Mouse (Mus musculus) heart, postnatal 36 days (tissue): ENCODE results near the gene Bcar3. TPM values are rescaled to one million over a fixed set of nuclear protein-coding genes. Genes with fewer than 3 reads are reported as not detected.

Source experiments
- DNase-seq, 2 experiments: peaks; one replicate each; pipeline ENCODE4 v3.0.0; 2021 to 2022
- intact Hi-C: fragments of 180-260 bp; cut with DNase I; formaldehyde crosslinking; loops from one replicate; pipeline ENCODE4 v1.15.1; 2025
- total RNA-seq, 2 experiments: library from RNA; stranded (reverse); gene quantifications; 2 replicates each; pipeline ENCODE4 v1.2.3; 2021

Bcar3 gene
- total RNA-seq, 2 experiments from 2014 or later: 6.3 to 8.2 TPM

DNA sequence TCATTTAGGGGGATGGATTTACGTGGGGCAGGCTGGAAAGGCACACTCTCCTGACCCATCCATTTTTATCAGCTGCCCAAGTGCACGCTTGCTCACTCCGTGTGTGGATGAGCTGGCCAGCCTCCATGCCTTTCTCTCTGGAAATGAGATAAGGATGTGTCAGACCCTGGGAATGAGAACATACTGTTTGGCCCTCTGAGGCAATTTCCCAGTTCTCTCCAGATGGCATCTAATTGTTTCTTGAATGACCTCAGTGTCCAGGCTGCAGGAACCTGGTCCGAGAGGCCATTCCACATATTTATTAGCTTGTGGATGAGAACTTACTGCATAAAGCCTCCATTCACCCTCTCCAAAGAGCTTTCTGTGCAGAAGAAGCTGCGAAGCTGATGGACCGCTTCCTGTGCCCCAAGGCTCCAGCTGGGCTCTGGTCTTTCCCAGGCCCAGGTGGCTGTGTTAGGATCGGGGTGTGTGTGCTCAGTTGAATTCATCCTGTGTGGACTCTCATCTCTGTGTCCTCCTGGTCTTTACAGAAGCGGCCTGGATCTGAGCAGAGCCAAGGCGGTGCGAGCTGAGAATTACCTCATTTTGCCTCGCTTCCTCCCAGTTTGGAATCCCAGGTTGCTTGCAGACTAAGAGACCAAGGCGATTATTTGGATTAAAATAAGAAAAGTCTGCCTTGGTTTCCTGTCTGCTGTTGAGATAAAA is 177.2 kb downstream of the Bcar3 start:
- no peak for DNase-seq
- intact Hi-C loops: no loop called here

GRCm38 (mm10) chr3:122472412-122472811 is 178.5 kb downstream of the Bcar3 start:
- intact Hi-C loops: no loop called here
- DNase-seq: no peak

DNA sequence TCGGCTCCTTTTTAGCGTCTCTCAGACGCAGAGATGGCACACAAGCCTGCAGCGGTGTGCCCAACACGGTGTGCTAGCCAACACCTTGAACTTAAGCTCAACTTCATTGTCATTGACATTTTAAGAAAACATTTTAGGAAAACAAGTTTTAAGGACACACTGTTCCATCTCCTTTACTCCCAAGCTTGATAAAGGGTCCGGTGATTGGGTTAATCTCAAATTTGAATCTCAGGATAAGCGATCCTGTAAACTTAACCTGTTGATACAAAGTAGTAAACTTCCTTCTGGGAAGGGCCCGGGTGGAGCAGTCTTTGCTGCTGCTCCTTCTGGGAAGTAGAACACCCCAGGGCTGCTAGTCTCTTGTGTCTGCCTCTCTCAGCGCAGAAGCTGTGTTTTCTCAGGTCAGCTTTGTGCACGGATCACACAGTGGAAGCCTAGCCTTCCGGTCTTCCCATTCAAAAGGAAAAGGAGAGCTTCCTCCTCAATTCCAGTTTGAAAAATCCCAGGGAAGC is 179.6 kb downstream of the Bcar3 start:
- intact Hi-C loops: loop anchor here (2.0 kb wide), 1 partner anchor 165 kb away; no protein-coding TSS in a partner anchor
- DNase-seq: no peak

GRCm38 (mm10) chr3:122474067-122474466 is 180.1 kb downstream of the Bcar3 start:
- intact Hi-C loops: loop anchor here (2.0 kb wide), 1 partner anchor 165 kb away; no protein-coding TSS in a partner anchor
- DNase-seq: peak; percentile 51 to 52

- intact Hi-C loops: loop anchor here (2.0 kb wide), 1 partner anchor 164 kb away; no protein-coding TSS in a partner anchor
- DNase-seq: no peak
Measured at GRCm38 (mm10) chr3:122474796-122475195, 180.9 kb downstream of the Bcar3 start.

- intact Hi-C loops: loop anchor here (2.0 kb wide), 1 partner anchor 163 kb away; no protein-coding TSS in a partner anchor
- DNase-seq: no peak
Measured at GRCm38 (mm10) chr3:122475735-122476134, 181.8 kb downstream of the Bcar3 start.

DNA sequence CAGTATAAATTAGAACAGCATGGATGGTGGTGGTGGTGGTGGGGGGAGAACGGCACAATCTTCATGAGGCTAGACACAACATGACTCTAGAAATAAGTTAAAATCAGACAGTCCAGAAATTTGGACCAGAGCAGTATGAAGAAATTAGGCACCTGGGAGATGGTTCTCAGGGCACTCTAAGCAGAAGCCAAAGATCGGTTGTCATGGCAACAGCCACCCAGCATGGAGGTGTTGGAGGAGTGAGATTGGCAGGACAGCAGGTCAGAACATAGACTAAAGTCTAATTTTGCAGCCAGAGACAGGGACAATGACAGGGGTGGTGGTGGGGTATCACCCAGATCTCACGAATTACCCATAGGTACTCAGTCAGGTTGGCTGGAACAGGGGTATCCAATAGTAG is 182.7 kb downstream of the Bcar3 start:
- intact Hi-C loops: no loop called here
- DNase-seq: no peak

GRCm38 (mm10) chr3:122477541-122477940 is 183.6 kb downstream of the Bcar3 start:
- DNase-seq: no peak
- intact Hi-C loops: no loop called here

DNA sequence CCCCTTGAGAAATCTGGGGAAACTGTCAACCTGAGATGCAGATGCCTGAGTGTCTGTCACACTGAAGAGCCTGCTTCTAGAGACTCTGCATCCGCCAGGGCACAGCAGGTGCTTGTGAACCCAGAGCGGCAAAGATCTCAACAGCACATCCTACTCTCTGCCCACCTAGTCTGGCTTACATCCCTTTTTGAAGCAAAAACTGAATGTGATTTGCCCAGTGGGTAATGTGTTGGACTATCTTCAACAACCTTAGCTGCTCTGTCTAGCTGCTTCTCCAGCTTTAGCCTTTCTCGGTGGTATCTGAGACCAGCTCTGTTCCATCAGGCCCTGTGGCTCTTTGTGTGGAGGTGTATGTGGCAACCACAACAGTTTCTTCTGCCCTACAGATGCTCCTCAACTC is 184.8 kb downstream of the Bcar3 start:
- intact Hi-C loops: no loop called here
- DNase-seq: no peak

- no peak for DNase-seq
- intact Hi-C loops: no loop called here
Measured at GRCm38 (mm10) chr3:122480065-122480675, 186.2 kb downstream of the Bcar3 start.

DNA sequence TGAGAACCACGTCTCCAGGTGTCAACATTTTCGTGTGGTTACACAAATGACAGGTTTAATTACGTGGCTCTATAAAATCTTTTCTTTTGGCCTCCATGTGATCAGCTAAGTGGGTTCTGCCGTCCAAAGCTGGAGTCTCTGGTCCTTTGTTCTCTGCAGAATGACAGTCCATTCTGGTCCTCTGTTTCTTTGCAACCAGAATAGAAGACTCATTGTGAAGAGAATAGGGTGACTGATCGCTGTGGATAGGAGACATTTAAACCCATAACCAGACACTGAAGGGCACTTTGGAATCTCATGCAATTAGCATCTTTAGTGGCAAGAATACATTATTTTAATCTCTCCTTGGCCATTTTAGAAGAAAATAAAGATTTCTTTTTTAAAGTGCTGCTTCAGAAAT is 187.1 kb downstream of the Bcar3 start:
- intact Hi-C loops: no loop called here
- DNase-seq: no peak

DNA sequence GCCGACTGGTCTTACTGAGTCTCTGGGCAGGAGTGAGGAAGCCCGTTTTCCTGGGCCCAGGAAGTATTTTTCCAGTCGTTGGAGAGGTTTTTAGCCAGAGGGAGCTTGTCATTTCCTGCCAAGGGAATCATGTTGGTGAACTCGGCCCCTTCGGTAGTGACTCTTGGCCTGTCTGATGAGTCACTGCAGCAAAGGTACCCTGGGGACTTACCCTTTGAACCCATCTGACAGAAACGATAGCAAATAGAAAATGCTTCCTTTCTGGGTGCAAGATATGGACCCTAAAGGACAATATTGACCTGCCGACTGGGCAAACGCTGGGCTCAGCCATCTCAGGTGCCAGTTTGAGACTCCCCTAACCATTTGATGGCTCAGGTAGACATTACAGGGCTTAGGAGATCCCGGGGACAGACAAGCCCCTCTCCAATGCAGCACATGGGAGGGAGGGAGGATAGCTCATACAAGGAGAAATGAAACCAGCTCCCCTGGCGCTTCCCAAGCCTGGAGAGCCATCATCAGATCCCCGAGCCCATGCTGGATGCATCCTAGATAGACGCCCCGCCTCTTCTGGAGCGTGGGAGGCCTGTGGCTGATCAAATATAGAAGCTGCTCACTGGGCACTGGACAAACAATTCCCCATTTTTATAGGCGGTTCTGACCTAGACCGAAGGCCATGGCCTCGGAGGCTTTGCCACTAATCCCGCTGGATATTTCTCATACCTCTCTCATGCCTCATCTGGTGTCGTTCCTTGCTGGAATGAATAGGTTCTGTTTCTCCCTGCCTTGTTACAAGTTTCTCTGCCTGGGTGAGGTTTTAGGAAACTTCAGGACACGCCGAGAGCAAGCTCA is 188.2 kb downstream of the Bcar3 start:
- no peak for DNase-seq
- intact Hi-C loops: no loop called here

- peak in 1 of 2 experiments; percentile 26 for DNase-seq
- intact Hi-C loops: no loop called here
Measured at GRCm38 (mm10) chr3:122483066-122483782, 189.3 kb downstream of the Bcar3 start.

- intact Hi-C loops: no loop called here
- no peak for DNase-seq
Measured at GRCm38 (mm10) chr3:122483783-122484130, 189.8 kb downstream of the Bcar3 start.

- intact Hi-C loops: no loop called here
- DNase-seq: no peak
Measured at GRCm38 (mm10) chr3:122484301-122484700, 190.4 kb downstream of the Bcar3 start.

- DNase-seq: no peak
- intact Hi-C loops: no loop called here
Measured at GRCm38 (mm10) chr3:122485699-122486098, 191.8 kb downstream of the Bcar3 start.

- intact Hi-C loops: no loop called here
Measured at GRCm38 (mm10) chr3:122486193-122486592, 192.3 kb downstream of the Bcar3 start.

GRCm38 (mm10) chr3:122488051-122488754 is 194.3 kb downstream of the Bcar3 start:
- intact Hi-C loops: no loop called here
- no peak for DNase-seq

More at GRCm38 (mm10) chr3:122486193-122486592, 192.3 kb downstream of the Bcar3 start:
- DNase-seq: no peak

- intact Hi-C loops: no loop called here
Measured at GRCm38 (mm10) chr3:122490574-122490973, 196.6 kb downstream of the Bcar3 start.

DNA sequence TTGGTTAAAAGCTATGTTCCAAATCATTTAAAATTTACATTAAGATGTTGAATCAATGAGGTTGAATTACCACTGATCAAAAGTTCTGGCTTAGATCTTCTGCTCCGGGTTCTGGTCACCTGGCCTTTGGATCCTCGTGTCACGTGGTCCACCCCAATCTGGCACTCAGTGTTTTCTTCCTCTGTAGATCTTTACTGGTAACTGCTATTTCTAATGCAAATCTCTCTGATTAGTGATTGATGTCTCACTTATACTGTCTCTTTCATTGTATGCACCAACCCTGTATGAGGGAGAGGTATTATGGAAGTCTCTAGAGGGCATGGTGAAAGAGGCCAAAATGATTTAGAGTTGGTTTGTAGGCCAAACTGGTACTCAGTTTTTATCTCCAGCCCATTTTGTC is 198.1 kb downstream of the Bcar3 start:
- intact Hi-C loops: no loop called here
- DNase-seq: no peak

More at GRCm38 (mm10) chr3:122490574-122490973, 196.6 kb downstream of the Bcar3 start:
- DNase-seq: no peak
